Mouse (Mus musculus): Measurements from ENCODE around the gene Tmod3. TPM values are rescaled to one million over a fixed set of nuclear protein-coding genes. Genes with fewer than 3 reads are reported as not detected.
"Not testable (repeated sequence)": the region's sequence is repeated elsewhere in the genome, so short reads cannot be mapped to it uniquely, and the experiment has no call there.

Tmod3 gene
- total RNA-seq, 2 experiments from 2014 or later = 51.5 to 61.4 TPM

DNA sequence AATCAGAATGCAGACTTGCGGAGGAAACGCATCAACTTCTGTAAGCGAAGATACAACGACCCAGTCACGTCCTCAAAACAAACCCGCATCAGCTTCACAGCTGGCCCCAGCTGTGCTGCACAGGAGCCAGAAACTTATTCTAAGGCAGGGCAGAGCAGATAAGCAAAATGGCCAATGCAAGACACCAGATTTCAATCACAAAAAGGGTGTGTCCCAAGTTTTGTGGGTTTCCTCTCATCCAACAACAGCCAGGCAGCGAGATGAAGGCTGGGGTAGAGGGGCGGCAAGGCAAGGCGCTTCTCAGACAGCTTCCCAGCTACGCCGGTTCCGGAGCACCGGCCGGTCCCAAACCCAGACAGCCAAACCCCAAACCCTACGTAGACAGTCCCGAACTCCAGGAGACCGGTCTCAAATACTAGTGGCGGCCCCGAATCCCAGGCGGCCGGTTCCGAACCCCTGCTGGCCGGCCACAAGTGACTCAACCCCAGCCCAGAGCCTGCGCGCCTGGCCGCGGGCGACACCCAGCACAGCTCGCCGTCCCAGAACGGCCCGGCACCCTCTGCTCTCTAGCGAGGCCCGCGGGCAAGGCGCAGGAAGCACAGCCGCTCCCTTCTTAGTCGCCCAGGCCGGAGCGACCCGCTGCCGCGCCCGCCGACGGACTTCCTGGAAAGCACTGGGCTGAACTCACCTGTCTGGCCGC is 495 bp downstream of the Tmod3 start:
- DNase-seq (ENCODE audit: low spot score in 2 of 2) = no peak

GRCm38 (mm10) chr9:75558360-75558759 is 1.1 kb downstream of the Tmod3 start:
- DNase-seq (ENCODE audit: low spot score in 2 of 2) = no peak

DNA sequence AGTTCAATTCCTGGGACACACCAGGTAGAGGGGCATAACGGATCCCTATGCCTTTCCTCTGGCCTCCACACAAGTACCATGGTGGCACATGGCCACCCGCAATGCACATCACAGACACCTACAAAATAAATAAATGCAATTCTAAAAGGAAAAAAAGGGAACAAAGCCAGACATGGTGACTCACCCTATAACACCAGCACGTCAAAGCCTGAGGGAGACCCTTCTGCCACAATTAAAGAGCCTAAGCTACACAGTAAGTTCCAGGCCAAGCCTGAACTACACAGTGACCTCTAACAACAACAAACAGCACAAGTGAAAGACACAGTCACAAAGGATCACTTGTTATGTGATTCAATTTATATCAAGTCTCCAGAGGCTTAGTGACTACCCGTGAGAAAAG is 5.7 kb downstream of the Tmod3 start:
- no peak for DNase-seq (ENCODE audit: low spot score in 2 of 2)

- DNase-seq (ENCODE audit: low spot score in 2 of 2) = no peak
Measured at GRCm38 (mm10) chr9:75551342-75551741, 8.1 kb downstream of the Tmod3 start.

GRCm38 (mm10) chr9:75549010-75549409 is 10.4 kb downstream of the Tmod3 start:
- DNase-seq (ENCODE audit: low spot score in 2 of 2) = no peak

DNA sequence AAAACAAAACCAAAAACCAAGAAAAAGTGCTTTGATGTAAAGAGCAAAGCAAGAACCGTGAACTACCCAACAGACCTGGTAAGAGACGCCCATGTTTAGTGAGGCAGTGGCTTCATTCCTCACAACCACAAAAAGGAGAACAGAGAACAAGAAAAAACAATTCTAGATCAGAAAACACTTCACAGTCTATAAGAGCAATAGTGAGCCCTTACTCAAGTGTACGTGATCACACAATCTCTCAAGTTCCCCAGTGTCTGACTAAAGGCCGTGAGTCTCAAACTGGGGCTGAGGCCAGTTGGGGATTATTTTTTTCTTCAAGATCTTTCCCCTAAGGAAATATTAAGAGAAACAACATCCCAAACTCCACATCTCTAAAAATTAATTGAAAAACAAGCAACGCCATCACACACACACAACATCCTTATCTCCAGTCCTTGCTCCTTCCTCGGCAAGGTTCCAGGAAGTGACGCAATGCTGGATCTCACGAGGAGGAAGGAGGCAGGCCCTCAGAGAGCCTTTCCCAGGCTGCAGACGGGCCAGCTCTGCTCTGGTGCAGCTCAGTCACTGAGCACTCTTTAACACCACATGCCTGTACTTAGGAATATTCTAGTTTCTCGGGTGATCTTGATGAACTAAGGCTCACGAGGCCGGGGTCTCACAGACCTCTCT is 12.4 kb downstream of the Tmod3 start:
- DNase-seq (ENCODE audit: low spot score in 2 of 2) = no peak

- no peak for DNase-seq (ENCODE audit: low spot score in 2 of 2)
Measured at GRCm38 (mm10) chr9:75545514-75545913, 13.9 kb downstream of the Tmod3 start.

DNA sequence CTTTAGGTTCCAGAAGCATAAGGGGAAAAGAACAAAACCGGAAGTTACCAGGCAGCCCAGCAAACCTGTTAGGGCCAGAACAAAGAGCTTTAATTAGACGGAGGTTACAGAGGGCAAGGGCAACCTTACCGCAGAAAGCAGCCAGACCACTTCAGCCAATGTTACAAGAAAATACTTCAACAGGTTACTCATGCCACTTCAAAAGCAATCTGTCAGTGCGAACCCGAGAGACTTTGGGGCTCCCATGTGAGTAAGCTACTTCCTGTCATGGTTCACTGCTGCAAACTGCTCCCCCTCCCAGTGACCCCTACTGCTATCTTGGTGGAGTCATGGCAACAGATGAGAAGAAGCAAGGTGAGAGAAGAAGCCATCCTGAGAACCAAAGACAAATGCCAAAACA is 18.0 kb downstream of the Tmod3 start:
- no peak for DNase-seq (ENCODE audit: low spot score in 2 of 2)

DNA sequence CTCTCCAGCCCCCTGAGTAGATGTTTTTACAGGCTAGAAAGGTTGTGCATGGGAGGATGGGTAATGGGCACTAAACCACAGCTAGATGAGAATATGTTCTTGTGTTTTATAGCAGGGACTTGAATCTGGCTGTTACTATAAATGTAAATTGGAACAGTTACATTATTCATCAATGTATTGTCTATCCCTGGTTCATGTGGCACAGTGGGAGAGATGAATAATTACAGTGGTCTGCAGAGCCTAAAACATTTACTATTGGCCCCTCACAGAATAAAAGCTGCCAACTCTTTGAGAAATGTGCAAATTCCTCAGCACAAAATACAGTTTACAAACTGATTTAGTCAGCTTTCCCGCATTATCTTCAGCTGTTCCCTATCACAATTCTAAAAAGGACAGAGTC is 23.0 kb downstream of the Tmod3 start:
- DNase-seq (ENCODE audit: low spot score in 2 of 2) = no peak

DNA sequence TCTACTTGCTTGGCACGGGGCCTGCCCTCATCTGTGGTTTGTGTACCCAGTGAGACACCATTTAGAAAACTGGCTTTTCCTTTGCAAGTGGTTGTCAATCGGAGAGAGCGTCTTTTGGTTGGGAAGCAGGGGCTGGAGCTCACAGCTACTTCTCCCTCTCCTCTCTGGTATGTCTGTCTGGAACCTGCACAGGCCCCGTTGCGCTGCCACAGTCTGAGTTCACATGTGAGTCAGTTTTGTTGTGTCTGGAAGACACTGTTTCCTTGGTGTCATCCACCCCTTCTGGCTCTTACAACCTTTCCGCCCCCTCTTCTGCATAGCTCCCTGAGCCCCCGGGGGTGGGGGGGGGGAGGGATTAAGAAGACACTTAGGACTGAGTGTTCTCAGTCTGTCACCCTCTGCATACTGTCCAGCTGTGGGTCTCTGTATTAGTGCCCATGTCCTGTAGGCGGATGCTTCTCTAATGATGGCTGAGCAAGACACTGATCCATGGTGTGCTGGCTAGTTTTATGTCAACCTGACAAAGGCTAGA is 25.0 kb downstream of the Tmod3 start:
- DNase-seq (ENCODE audit: low spot score in 2 of 2) = no peak

- not testable (repeated sequence) for DNase-seq (ENCODE audit: low spot score in 2 of 2)
Measured at GRCm38 (mm10) chr9:75532989-75533388, 26.5 kb downstream of the Tmod3 start.

GRCm38 (mm10) chr9:75532461-75532860 is 27.0 kb downstream of the Tmod3 start:
- no peak for DNase-seq (ENCODE audit: low spot score in 2 of 2)

DNA sequence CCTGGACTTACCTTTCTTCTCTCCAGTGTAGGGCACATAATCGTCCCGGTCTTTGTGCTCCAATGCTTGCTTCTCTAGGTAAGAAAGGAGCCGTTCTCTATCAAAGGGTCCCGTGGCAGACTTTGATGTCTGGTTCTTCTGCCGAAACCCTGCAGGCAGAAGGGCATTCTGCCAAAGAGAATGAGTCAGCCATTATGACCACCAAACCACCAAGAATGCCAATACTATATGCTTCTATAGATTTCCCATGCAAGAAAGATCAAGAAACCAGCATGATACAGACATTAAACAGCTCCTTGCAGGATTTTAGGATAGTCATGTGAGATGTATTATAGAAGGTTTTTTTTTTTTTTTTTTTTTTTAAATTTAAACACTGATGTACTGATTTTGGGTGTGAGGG is 30.1 kb downstream of the Tmod3 start:
- DNase-seq (ENCODE audit: low spot score in 2 of 2) = no peak

DNA sequence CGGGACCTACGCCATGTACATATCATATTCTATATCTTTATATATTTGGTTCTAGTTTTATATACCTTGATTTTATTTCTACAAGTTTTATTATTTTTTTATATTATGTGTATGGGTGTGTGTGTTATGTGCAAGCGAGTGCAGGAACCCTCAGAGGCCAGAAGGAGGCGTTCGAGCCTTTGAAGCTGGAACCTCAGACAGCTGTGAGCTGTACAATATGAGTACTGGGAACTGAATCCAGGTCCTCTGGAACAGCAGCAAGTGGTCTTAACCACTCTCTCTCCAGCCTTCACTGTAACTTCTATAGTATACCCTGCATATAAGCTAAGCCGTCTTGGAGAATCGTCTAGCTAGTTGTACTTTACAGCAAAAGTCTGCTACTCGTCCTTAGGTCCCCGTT is 31.4 kb downstream of the Tmod3 start:
- DNase-seq (ENCODE audit: low spot score in 2 of 2) = no peak

DNA sequence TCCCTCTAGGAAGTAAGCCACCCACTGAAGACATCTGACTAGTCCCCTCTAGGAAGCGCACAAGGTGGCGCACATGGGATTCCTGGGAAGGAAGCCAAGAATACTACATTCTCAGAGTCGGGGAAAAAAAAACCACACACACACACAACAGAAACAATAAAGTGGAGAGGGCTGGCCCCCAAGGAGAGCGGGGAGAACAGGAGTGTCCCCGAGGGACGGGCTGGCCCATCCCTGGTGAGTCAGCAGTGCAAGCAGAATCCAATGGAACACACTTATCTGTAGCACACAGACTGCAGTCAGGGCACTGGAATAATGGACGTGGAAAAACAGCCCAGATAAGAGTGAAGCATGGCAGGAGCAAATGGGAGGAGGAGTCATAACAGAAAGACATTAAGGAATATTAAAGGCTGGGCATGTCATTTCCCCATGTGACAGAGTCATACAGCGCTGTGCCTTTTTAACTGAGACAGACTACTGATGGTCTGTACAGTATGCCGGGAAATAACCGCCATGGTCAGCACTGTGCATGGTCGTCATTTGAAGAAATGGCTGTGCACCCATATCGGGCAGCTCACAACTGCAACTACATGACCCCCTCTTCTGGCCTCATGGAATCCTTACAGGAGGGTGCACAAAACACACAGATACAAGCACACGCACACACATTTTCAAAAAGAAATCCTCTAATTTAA is 31.9 kb downstream of the Tmod3 start:
- DNase-seq (ENCODE audit: low spot score in 2 of 2) = peak in 1 of 2 experiments; percentile 28

- peak in 1 of 2 experiments; percentile 14 for DNase-seq (ENCODE audit: low spot score in 2 of 2)
Measured at GRCm38 (mm10) chr9:75523646-75524045, 35.8 kb downstream of the Tmod3 start.

GRCm38 (mm10) chr9:75522217-75522616 is 37.2 kb downstream of the Tmod3 start:
- DNase-seq (ENCODE audit: low spot score in 2 of 2) = no peak

- peak in 1 of 2 experiments; percentile 55 for DNase-seq (ENCODE audit: low spot score in 2 of 2)
Measured at GRCm38 (mm10) chr9:75521788-75522187, 37.7 kb downstream of the Tmod3 start.

DNA sequence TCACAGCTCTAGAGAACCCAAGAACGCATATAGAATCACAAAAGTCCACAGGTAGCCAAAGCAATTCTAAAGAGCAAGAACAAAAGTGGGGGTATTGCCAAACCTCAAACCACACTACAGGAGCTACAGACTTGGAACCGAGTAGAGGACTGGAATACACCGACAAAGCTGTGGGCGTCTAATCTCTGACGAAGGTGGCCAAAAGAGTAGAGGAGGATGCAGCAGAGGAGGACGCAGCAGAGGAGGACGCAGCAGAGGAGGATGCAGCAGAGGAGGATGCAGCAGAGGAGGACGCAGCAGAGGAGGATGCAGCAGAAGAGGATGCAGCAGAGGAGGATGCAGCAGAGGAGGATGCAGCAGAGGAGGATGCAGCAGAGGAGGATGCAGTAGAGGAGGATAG is 38.5 kb downstream of the Tmod3 start:
- DNase-seq (ENCODE audit: low spot score in 2 of 2) = no peak

DNA sequence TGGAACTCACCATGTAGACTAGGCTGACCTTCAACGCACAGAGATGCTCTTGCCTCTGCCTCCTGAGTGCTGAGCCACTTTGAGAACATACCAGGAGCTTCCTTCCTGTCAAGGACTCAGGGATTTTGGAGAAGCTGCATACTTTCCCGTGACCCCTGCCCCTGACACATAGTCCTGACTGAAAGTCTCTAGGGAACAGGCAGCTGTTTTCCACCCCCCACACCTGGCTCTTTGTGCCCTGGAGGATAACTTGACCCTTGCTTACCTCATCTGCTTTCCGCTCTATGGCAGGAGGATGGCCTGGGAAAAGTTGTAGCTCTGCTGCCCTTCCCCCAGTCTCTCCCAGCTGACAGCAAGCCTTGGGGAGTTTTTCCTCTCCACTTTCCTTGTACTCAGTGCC is 41.7 kb downstream of the Tmod3 start:
- DNase-seq (ENCODE audit: low spot score in 2 of 2) = no peak

- DNase-seq (ENCODE audit: low spot score in 2 of 2) = peak; percentile 35 to 73
Measured at GRCm38 (mm10) chr9:75515464-75516113, 43.9 kb downstream of the Tmod3 start.
